Mouse (Mus musculus): ENCODE results near the gene Eef2. TPM values are rescaled to one million over a fixed set of nuclear protein-coding genes. Genes with fewer than 3 reads are reported as not detected.
"Not testable (repeated sequence)": the region's sequence is repeated elsewhere in the genome, so short reads cannot be mapped to it uniquely, and the experiment has no call there.

Eef2 gene
- polyA plus RNA-seq, 1 experiment from 2014 or later: 313 TPM

- WGBS (ENCODE audit: insufficient replicate concordance): 14% methylated on average over 4 of the region's 4 CpGs
- not testable (repeated sequence) for H3K27me3 ChIP-seq (ENCODE audit: control insufficient read depth, insufficient read depth, low read length); H3K4me3 ChIP-seq (ENCODE audit: low read depth, low read length); ATAC-seq (replicated peaks; ENCODE audit: insufficient number of reproducible peaks, low FRiP score, low TSS enrichment); H3K9ac ChIP-seq (ENCODE audit: low read depth, low read length); H3K9me3 ChIP-seq (replicated peaks; ENCODE audit: control insufficient read depth, low read length)
- peaks cover 21% of the 10 kb centered on the region for H3K4me1 ChIP-seq (ENCODE audit: control insufficient read depth, insufficient read depth, low read length)
- H3K27ac ChIP-seq (ENCODE audit: low read depth, low read length): peak overlapping the region; percentile 62; the same call in 1 of the 2 replicates
- peaks cover 29% of the 10 kb centered on the region for H3K36me3 ChIP-seq (ENCODE audit: control insufficient read depth, insufficient read depth, low read length)
- H3K4me2 ChIP-seq: peak overlapping the region; percentile 98
Observed at GRCm38 (mm10) chr10:81175345-81175701, 1.1 kb upstream of the Eef2 start.

- peaks cover 21% of the 10 kb centered on the region for H3K4me1 ChIP-seq (ENCODE audit: control insufficient read depth, insufficient read depth, low read length)
- peak overlapping the region; percentile 100 for H3K4me3 ChIP-seq (ENCODE audit: low read depth, low read length)
- peaks cover 36% of the 10 kb centered on the region for H3K36me3 ChIP-seq (ENCODE audit: control insufficient read depth, insufficient read depth, low read length)
- H3K4me2 ChIP-seq: peak overlapping the region; percentile 98
- peak overlapping the region; percentile 65 for H3K9ac ChIP-seq (ENCODE audit: low read depth, low read length)
- no peaks in the 10 kb centered on the region for H3K27me3 ChIP-seq (ENCODE audit: control insufficient read depth, insufficient read depth, low read length)
- H3K9me3 ChIP-seq (replicated peaks; ENCODE audit: control insufficient read depth, low read length): no peaks in the 10 kb centered on the region
- WGBS (ENCODE audit: insufficient replicate concordance): 6% methylated on average over 13 of the region's 13 CpGs
- H3K27ac ChIP-seq (ENCODE audit: low read depth, low read length): peak overlapping the region; percentile 93
- peak; percentile 8; the same call in 1 of the 2 replicates for ATAC-seq (replicated peaks; ENCODE audit: insufficient number of reproducible peaks, low FRiP score, low TSS enrichment)
Observed at GRCm38 (mm10) chr10:81175936-81176465, 430 bp upstream of the Eef2 start.

- no peak for ATAC-seq (replicated peaks; ENCODE audit: insufficient number of reproducible peaks, low FRiP score, low TSS enrichment)
- Histone ChIP-seq H3K9ac (ENCODE audit: low read depth, low read length) (peak overlapping the region; percentile 100), H3K36me3 (ENCODE audit: control insufficient read depth, insufficient read depth, low read length) (peaks cover 47% of the 10 kb centered on the region), H3K27ac (ENCODE audit: low read depth, low read length) (peak overlapping the region; percentile 93), H3K4me2 (peak overlapping the region; percentile 98), H3K9me3 (replicated peaks; ENCODE audit: control insufficient read depth, low read length) (no peaks in the 10 kb centered on the region), H3K4me1 (ENCODE audit: control insufficient read depth, insufficient read depth, low read length) (peaks cover 24% of the 10 kb centered on the region), H3K4me3 (ENCODE audit: low read depth, low read length) (peak overlapping the region; percentile 100), H3K27me3 (ENCODE audit: control insufficient read depth, insufficient read depth, low read length) (no peaks in the 10 kb centered on the region)
- WGBS (ENCODE audit: insufficient replicate concordance): 8% methylated on average over 16 of the region's 16 CpGs
Observed at GRCm38 (mm10) chr10:81177491-81177925, 1.1 kb downstream of the Eef2 start.

- peak overlapping the region; percentile 100 for H3K9ac ChIP-seq (ENCODE audit: low read depth, low read length)
- peaks cover 47% of the 10 kb centered on the region for H3K36me3 ChIP-seq (ENCODE audit: control insufficient read depth, insufficient read depth, low read length)
- no peaks in the 10 kb centered on the region for H3K27me3 ChIP-seq (ENCODE audit: control insufficient read depth, insufficient read depth, low read length)
- no peak overlapping the region for H3K27ac ChIP-seq (ENCODE audit: low read depth, low read length)
- 66% methylated on average over 14 of the region's 14 CpGs for WGBS (ENCODE audit: insufficient replicate concordance)
- peak overlapping the region; percentile 100 for H3K4me3 ChIP-seq (ENCODE audit: low read depth, low read length)
- ATAC-seq (replicated peaks; ENCODE audit: insufficient number of reproducible peaks, low FRiP score, low TSS enrichment): no peak
- no peaks in the 10 kb centered on the region for H3K9me3 ChIP-seq (replicated peaks; ENCODE audit: control insufficient read depth, low read length)
- H3K4me2 ChIP-seq: peak overlapping the region; percentile 98
- peaks cover 24% of the 10 kb centered on the region for H3K4me1 ChIP-seq (ENCODE audit: control insufficient read depth, insufficient read depth, low read length)
Observed at GRCm38 (mm10) chr10:81177958-81178712, 1.7 kb downstream of the Eef2 start.

GRCm38 (mm10) chr10:81178927-81179326, 2.5 kb downstream of the Eef2 start:
- no peak for ATAC-seq (replicated peaks; ENCODE audit: insufficient number of reproducible peaks, low FRiP score, low TSS enrichment)
- 90% methylated on average over 11 of the region's 11 CpGs for WGBS (ENCODE audit: insufficient replicate concordance)
- peaks cover 30% of the 10 kb centered on the region for H3K4me1 ChIP-seq (ENCODE audit: control insufficient read depth, insufficient read depth, low read length)
- H3K9ac ChIP-seq (ENCODE audit: low read depth, low read length): no peak overlapping the region; the same call in 1 of the 2 replicates
- no peak overlapping the region for H3K4me3 ChIP-seq (ENCODE audit: low read depth, low read length)
- no peaks in the 10 kb centered on the region for H3K9me3 ChIP-seq (replicated peaks; ENCODE audit: control insufficient read depth, low read length)
- H3K27me3 ChIP-seq (ENCODE audit: control insufficient read depth, insufficient read depth, low read length): no peaks in the 10 kb centered on the region
- H3K4me2 ChIP-seq: no peak overlapping the region
- peaks cover 47% of the 10 kb centered on the region for H3K36me3 ChIP-seq (ENCODE audit: control insufficient read depth, insufficient read depth, low read length)
- no peak overlapping the region for H3K27ac ChIP-seq (ENCODE audit: low read depth, low read length)

- WGBS (ENCODE audit: insufficient replicate concordance): 91% methylated on average over 32 of the region's 32 CpGs
- no peak for ATAC-seq (replicated peaks; ENCODE audit: insufficient number of reproducible peaks, low FRiP score, low TSS enrichment)
- Histone ChIP-seq H3K4me1 (ENCODE audit: control insufficient read depth, insufficient read depth, low read length) (peaks cover 31% of the 10 kb centered on the region), H3K27ac (ENCODE audit: low read depth, low read length) (peak overlapping the region; percentile 7; the same call in 1 of the 2 replicates), H3K36me3 (ENCODE audit: control insufficient read depth, insufficient read depth, low read length) (peaks cover 47% of the 10 kb centered on the region), H3K4me3 (ENCODE audit: low read depth, low read length) (no peak overlapping the region), H3K9ac (ENCODE audit: low read depth, low read length) (0 out of 2 replicates have a peak overlapping the region, but pooled peaks have one; percentile 5), H3K4me2 (no peak overlapping the region), H3K9me3 (replicated peaks; ENCODE audit: control insufficient read depth, low read length) (no peaks in the 10 kb centered on the region), H3K27me3 (ENCODE audit: control insufficient read depth, insufficient read depth, low read length) (no peaks in the 10 kb centered on the region)
Observed at GRCm38 (mm10) chr10:81179451-81180342, 3.3 kb downstream of the Eef2 start.

GRCm38 (mm10) chr10:81180946-81181345, 4.5 kb downstream of the Eef2 start:
- no peaks in the 10 kb centered on the region for H3K9me3 ChIP-seq (replicated peaks; ENCODE audit: control insufficient read depth, low read length)
- peaks cover 47% of the 10 kb centered on the region for H3K36me3 ChIP-seq (ENCODE audit: control insufficient read depth, insufficient read depth, low read length)
- H3K4me2 ChIP-seq: no peak overlapping the region
- no peak overlapping the region for H3K4me3 ChIP-seq (ENCODE audit: low read depth, low read length)
- H3K4me1 ChIP-seq (ENCODE audit: control insufficient read depth, insufficient read depth, low read length): peaks cover 33% of the 10 kb centered on the region
- ATAC-seq (replicated peaks; ENCODE audit: insufficient number of reproducible peaks, low FRiP score, low TSS enrichment): no peak
- H3K27me3 ChIP-seq (ENCODE audit: control insufficient read depth, insufficient read depth, low read length): no peaks in the 10 kb centered on the region
- H3K27ac ChIP-seq (ENCODE audit: low read depth, low read length): no peak overlapping the region
- H3K9ac ChIP-seq (ENCODE audit: low read depth, low read length): no peak overlapping the region
- WGBS (ENCODE audit: insufficient replicate concordance): 94% methylated on average over 13 of the region's 13 CpGs

- not testable (repeated sequence) for H3K9ac ChIP-seq (ENCODE audit: low read depth, low read length); ATAC-seq (replicated peaks; ENCODE audit: insufficient number of reproducible peaks, low FRiP score, low TSS enrichment)
- H3K27ac ChIP-seq (ENCODE audit: low read depth, low read length): peak overlapping the region; percentile 62
Observed at GRCm38 (mm10) chr10:81181860-81182259, 5.4 kb downstream of the Eef2 start.

More at GRCm38 (mm10) chr10:81181860-81182259, 5.4 kb downstream of the Eef2 start:
- peaks cover 33% of the 10 kb centered on the region for H3K4me1 ChIP-seq (ENCODE audit: control insufficient read depth, insufficient read depth, low read length)
- H3K9me3 ChIP-seq (replicated peaks; ENCODE audit: control insufficient read depth, low read length); H3K4me3 ChIP-seq (ENCODE audit: low read depth, low read length); H3K27me3 ChIP-seq (ENCODE audit: control insufficient read depth, insufficient read depth, low read length); H3K4me2 ChIP-seq: not testable (repeated sequence)
- 75% methylated on average over 12 of the region's 12 CpGs for WGBS (ENCODE audit: insufficient replicate concordance)
- H3K36me3 ChIP-seq (ENCODE audit: control insufficient read depth, insufficient read depth, low read length): peaks cover 50% of the 10 kb centered on the region

Measured in heart, embryonic 11.5 days (tissue).